Mouse (Mus musculus) lung, postnatal 10 days (tissue): ENCODE results near the gene Zfp46.

Experiments
- DNase-seq: peaks from one replicate; pipeline ENCODE4 v3.0.0; 2021

Gene Zfp46

GRCm38 (mm10) chr4:136284455-136284854 is at the start of gene Zfp46:
TSS of gene Zfp46 (plus strand) at chr4:136284683.
- DNase-seq, result peak; percentile 96

DNA sequence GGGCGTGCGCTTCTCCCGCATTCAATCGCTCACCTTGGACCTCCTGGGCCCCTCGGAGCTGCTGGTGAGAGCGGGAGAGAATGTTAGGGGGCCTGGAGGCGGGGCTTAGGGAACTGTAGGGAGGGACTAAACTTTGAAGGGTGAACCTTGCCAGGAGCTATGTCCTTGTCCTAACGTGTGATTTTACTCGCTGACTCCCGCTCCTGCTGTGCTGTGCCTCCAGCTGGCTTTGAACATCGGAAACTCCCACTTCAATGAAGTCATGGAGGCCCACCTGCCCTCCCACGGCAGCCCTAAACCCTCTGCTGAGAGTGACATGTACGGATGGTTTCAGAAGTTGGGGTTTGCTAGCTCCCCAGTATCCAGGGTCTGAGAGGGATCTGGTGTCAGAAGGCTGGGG is 45.8 kb upstream of the Zfp46 start:
- DNase-seq, result no peak

DNA sequence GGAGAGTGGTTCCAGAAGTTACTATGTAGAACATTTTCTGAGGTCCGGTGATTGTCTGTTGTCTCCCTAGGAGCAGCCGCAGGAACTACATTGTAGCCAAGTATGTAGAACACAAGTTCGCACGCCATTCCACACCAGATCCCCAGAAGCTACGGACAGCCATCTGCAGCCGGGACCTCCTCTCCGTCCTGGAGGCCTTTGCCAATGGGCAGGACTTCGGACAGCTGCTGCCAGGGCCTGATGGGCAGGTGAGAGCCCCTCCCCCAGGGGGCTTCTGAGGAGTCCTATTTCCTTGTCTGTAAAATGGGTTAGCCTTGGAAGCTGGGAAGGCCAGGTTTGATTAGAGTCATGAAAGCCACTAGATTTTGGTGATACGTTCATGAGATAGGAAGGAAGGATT is 45.4 kb upstream of the Zfp46 start:
- DNase-seq, result no peak

GRCm38 (mm10) chr4:136239622-136240021 is 44.9 kb upstream of the Zfp46 start:
- peak; percentile 90 for DNase-seq

DNA sequence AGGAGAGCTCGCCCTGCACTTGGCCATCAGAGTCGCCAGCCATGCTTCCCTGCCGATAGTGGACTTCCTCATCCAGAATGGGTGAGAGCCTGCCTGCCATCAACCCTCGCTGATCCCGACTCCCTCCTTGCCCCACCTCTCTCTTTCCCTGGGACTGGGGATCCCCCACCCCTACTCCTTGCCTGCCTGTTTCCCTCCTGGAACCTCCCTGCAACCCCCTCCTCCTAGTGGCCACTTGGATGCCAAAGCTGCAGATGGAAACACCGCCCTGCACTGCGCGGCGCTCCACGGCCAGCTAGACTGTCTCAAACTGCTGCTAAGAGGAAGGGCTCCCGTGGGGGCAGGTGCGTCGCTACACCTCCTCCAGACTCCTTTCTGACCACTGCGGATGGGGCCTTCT is 44.4 kb upstream of the Zfp46 start:
- DNase-seq, result no peak

DNA sequence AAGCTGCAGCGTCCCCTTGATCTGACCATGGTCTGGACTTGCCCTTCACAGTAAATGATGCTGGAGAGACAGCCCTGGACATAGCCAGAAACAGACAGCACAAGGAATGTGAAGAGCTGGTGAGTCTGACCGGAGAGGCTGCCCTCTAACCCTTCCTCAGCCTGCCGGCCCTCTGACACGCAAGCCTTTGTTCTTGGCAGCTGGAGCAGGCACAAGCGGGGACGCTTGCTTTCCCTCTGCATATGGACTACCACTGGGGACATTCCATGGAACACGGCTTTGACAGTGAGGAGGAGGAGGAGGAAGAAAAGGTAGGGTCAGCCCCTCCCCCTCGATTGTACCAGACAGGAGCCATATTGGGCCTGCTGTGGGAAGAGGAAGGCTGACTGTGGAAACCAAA is 43.5 kb upstream of the Zfp46 start:
- DNase-seq, result no peak

- peak; percentile 65 for DNase-seq
Observed at GRCm38 (mm10) chr4:136242065-136242703, 42.3 kb upstream of the Zfp46 start.

DNA sequence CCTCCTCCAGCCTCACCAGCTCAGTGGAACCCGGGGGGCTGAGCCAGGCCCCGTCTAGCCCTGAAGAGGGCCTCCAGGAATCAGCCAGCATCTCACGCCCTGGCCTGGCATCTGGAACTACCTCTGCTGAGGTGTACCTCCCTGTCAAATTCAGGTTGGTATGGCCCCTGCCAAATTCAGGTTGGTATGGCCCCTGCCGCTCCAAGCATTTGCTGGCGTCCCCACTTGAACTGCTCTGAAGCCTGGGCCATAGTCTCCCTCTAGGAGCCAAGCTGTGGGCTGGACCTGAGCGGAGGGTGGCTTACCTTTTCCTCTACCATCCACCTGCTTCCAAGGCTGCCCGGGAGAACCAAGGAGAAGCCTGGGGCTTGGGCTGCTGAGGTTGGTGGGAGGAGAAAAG is 41.8 kb upstream of the Zfp46 start:
- DNase-seq, result no peak

- no peak for DNase-seq
Observed at GRCm38 (mm10) chr4:136244208-136244607, 40.3 kb upstream of the Zfp46 start.

GRCm38 (mm10) chr4:136245681-136246080 is 38.8 kb upstream of the Zfp46 start:
- DNase-seq, result no peak

DNA sequence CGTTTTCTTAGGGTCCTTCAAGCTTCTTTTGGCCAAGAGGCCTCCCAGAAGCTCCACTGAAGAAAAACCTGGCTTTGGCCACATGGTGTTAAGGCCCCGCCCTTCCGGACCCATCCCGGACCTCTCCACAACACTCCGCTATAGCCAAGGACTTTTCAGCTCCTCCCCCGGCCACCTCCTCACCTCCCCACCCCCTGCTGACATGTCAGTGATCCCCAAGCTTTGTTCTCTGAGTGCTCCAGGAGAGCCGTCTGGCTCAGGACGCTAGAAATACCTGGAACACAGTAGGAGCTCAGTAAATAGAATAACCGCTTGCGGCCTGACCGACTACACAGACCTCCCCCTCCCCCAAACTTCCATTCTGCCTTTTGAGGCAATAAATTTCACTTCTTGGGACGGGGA is 37.9 kb upstream of the Zfp46 start:
- DNase-seq, result peak; percentile 33

DNA sequence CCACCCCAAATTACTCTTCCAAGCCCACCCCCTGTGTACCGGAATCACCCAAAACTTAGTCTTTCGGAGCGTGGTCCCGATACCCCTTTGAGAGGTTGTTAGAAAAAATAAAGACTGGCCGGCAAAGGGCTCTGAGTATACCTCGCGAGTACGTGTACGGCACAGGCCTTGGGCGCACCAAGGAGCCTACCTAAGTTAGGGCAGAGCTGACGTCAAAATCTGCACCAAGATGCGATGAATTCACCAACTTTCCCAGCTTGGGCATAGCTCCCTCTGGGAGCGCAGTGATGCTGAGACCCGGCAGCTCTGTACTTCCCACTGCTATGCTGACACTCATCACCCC is 37.1 kb upstream of the Zfp46 start:
- DNase-seq, result no peak

- DNase-seq, result peak; percentile 68
Observed at GRCm38 (mm10) chr4:136247729-136248463, 36.6 kb upstream of the Zfp46 start, which contains the start of gene Tcea3. TSS of gene Tcea3 (plus strand) at chr4:136247729.

GRCm38 (mm10) chr4:136248464-136249331 is 35.8 kb upstream of the Zfp46 start:
- peak; percentile 32 for DNase-seq

- DNase-seq, result no peak
Observed at GRCm38 (mm10) chr4:136249332-136249647, 35.2 kb upstream of the Zfp46 start.

GRCm38 (mm10) chr4:136249780-136250179 is 34.7 kb upstream of the Zfp46 start:
- peak; percentile 90 for DNase-seq

DNA sequence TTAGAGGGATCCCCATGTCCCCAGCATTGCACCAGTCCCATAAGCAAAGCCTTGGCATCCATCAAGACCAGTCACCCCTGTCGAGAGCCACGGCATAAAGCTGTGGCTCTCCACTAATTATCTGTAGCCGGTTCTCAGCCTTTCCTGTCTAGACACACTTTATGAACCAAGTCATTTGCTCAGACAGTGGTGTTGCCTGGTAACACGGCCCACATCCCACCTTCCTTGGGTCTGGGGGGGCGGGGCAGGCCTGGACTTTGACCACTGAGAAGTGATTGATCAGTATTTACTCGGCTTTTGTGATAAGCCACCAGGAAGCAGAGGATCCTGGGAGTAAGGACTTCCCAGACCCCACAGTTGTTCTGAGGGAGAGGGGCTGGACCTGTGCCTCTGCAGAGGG is 28.6 kb upstream of the Zfp46 start:
- DNase-seq, result no peak

GRCm38 (mm10) chr4:136256696-136257095 is 27.8 kb upstream of the Zfp46 start:
- no peak for DNase-seq

GRCm38 (mm10) chr4:136259916-136260315 is 24.6 kb upstream of the Zfp46 start:
- DNase-seq, result no peak

DNA sequence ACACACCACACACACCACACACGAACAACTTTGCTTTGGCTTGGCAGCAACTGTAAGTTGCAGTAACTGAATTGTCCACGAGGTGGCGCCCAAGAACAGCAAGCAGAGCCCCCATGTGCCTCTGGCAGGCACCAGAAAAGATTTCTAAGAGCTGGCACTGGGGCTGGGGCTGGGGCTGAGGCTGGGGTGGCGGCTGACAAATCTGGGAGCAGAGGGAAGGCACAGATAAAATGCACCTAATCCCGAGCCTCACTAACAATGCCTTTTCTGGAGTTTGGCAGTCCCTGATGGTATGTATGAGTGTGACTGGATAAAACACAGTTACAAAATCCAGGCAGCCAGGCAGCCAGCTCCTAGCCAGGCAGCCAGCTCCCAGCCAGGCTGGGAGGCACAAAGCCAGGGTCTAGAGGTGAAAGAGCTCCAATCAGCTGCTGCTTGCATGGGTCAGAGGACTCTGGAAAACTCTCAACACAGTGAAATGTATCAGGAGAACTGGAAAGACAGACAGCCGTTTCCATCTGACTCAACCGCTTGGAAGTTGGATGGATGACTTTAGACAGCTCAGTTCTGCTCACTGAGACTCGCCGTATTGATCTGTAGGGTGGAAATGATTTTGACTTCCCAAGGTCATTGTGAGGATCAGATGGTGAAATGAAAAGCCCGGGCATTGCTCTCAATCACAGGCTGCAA is 23.8 kb upstream of the Zfp46 start:
- DNase-seq, result peak; percentile 92

- peak; percentile 50 for DNase-seq
Observed at GRCm38 (mm10) chr4:136261912-136262311, 22.6 kb upstream of the Zfp46 start.

GRCm38 (mm10) chr4:136263555-136263954 is 20.9 kb upstream of the Zfp46 start:
- DNase-seq, result no peak

- DNase-seq, result no peak
Observed at GRCm38 (mm10) chr4:136266716-136267343, 17.7 kb upstream of the Zfp46 start.
